Mouse (Mus musculus) monocyte, adult 5-6 weeks (primary cell): ENCODE measurements at regions not wholly inside any gene's neighbourhood (a gene's known extent, or its start where the extent isn't known, plus 50 kb on each side); places are given as distances from the start of the nearest gene placed in this dataset.
"Not testable (repeated sequence)": the region's sequence is repeated elsewhere in the genome, so short reads cannot be mapped to it uniquely, and the experiment has no call there.

Source experiments
- ATAC-seq: fragments of 153-309, 156-312 bp; replicated peaks from 2 replicates; pipeline ENCODE4 v1.8.0; 2017; ENCODE audit warnings: mild to moderate bottlenecking; ENCODE audit not compliant: low TSS enrichment, insufficient number of reproducible peaks, severe bottlenecking, poor library complexity, low FRiP score

GRCm38 (mm10) chr5:67487965-67488409 is 59.9 kb upstream of the Bend4 start:
- no peak for ATAC-seq

DNA sequence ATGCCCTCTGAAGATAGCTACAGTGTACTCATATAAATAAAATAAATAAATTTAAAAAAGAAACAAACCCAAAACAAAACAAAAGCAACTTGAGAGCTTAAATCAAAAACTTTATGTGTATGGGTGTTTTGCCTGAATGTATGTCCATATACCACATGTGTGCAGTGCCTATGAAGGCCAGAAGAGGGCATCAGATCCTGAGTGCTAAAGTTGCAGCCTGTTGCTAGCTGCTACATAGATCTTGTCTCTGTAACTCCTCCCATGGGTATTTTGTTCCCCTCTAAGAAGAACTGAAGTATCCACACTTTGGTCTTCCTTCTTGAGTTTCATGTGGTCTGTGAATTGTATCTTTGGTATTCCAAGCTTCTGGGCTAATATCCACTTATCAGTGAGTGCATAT is 62.6 kb upstream of the Bend4 start:
- not testable (repeated sequence) for ATAC-seq

- no peak for ATAC-seq
These were observed 64.8 kb upstream of the Bend4 start for GRCm38 (mm10) chr5:67492893-67493302.

GRCm38 (mm10) chr5:67496710-67497109 is 68.6 kb upstream of the Bend4 start:
- no peak for ATAC-seq

DNA sequence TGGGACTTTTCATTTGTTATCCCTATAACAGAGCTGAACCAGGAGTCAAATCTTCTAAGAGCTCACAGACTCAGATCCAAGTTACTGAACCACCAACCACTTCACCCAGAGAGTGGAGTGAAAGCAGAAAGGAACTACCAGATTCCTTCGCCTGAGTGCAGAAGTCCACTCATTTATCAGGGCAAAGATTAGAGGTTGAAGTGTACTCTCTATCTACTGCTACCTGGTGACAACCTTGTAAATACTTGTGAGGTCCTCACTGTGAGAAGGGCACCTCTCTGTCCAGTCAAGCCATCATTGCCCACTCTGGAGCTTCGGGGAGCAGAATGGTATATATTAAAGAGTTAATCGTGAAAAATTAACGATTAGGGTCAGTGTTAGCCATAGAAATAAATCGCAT is 87.4 kb upstream of the Shisa3 start:
- ATAC-seq, result no peak

DNA sequence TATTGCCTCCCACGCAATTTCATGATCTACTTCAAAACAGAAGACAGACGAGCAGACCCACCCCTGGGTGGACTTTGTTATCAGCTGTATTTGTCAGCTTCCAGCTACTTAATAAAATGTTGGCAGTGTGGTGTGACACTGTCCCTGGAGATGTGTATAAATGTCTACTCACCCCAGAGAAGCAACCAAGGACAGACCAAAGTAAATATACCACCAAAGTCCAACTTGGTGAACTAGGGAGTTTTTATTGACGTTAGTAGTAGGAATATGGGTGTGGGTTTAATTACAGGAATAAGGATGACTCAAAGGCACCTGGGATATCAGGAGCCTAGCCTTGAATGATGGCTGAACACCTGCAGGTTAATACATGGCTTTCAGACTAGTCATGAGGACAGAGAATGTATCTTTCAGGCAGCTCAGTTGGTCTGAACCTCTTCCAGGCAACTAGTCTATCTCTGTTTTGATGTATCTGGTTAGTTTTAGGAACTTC is 86.2 kb upstream of the Shisa3 start:
- ATAC-seq, result no peak

DNA sequence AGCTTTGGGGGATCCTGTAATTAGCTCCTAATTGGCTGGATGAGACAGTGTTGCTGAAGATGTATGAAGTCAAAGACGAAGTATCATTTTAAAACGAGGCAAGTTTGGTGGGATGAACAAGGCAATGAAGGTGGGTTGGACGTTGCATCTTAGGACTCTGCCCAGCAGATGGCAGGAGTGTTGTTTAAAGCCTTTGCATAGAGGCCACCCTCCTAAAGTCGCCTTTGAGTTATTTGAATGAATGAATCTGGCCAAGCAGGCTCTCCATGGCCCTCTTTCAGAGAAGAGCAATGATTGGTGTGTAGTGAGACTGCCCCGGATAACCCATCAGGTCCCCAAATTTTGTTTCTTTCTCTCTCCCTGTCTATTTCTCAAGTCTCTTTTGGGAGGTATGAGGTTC is 77.5 kb upstream of the Shisa3 start:
- ATAC-seq, result no peak

- ATAC-seq, result no peak
These were observed 76.7 kb upstream of the Shisa3 start for GRCm38 (mm10) chr5:67530957-67531356.

- peak; percentile 76; the same call in 1 of the 2 replicates for ATAC-seq
These were observed 75.3 kb upstream of the Shisa3 start for GRCm38 (mm10) chr5:67532351-67532750.

GRCm38 (mm10) chr5:67532756-67533255 is 74.9 kb upstream of the Shisa3 start:
- no peak for ATAC-seq

- ATAC-seq, result no peak
These were observed 73.6 kb upstream of the Shisa3 start for GRCm38 (mm10) chr5:67534056-67534455.

GRCm38 (mm10) chr5:67537990-67538389 is 69.7 kb upstream of the Shisa3 start:
- no peak for ATAC-seq

GRCm38 (mm10) chr5:67539591-67540238 is 68.0 kb upstream of the Shisa3 start:
- no peak for ATAC-seq

DNA sequence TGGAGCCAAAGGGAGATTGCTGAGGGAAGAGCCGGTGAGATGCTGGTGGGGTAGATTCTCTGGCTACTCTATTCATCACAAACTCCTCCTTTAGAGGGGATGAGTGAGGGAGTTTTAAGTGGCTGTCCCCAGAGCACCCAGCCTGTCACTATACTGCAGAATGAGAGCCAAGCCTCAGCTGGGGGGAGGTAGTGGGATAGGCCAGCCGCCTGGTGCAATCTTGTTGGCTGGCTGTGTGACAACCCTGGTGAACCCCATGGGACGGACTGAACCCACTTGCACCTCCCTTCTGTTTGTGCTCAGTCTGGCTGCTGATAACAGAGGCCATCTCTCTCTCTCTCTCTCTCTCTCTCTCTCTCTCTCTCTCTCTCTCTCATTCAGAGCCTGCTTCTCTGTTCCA is 65.8 kb upstream of the Shisa3 start:
- ATAC-seq, result no peak

- ATAC-seq, result no peak
These were observed 63.6 kb upstream of the Shisa3 start for GRCm38 (mm10) chr5:67544028-67544589.

DNA sequence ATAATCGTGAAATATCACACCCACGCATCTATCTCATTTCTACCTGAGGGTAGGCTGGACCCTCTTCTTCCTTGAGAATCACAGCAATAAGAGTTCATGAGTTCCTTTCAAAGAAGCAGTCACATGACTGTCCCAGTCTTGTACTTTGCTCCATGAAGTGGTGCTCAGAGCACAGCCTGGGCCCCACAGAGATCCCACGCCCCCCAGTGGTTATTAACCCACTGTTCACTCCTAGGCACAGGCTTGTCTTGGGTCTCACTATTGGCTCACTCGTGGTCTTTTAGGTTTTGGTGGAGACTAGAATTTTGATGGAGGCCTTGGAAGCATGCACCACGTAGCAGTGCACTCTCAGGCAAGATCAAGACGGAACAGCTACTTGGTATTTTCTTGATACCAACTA is 57.4 kb upstream of the Shisa3 start:
- ATAC-seq, result no peak

- no peak for ATAC-seq
These were observed 55.9 kb upstream of the Shisa3 start for GRCm38 (mm10) chr5:67551668-67552390.

GRCm38 (mm10) chr5:67552865-67553264 is 54.8 kb upstream of the Shisa3 start:
- ATAC-seq, result no peak
